Mouse (Mus musculus) right cerebral cortex, postnatal 14 days (tissue): ENCODE results near the gene Cdc37.

Experiments used
- DNase-seq: peaks from one replicate; pipeline ENCODE4 v3.0.0; 2022

Cdc37 gene

DNA sequence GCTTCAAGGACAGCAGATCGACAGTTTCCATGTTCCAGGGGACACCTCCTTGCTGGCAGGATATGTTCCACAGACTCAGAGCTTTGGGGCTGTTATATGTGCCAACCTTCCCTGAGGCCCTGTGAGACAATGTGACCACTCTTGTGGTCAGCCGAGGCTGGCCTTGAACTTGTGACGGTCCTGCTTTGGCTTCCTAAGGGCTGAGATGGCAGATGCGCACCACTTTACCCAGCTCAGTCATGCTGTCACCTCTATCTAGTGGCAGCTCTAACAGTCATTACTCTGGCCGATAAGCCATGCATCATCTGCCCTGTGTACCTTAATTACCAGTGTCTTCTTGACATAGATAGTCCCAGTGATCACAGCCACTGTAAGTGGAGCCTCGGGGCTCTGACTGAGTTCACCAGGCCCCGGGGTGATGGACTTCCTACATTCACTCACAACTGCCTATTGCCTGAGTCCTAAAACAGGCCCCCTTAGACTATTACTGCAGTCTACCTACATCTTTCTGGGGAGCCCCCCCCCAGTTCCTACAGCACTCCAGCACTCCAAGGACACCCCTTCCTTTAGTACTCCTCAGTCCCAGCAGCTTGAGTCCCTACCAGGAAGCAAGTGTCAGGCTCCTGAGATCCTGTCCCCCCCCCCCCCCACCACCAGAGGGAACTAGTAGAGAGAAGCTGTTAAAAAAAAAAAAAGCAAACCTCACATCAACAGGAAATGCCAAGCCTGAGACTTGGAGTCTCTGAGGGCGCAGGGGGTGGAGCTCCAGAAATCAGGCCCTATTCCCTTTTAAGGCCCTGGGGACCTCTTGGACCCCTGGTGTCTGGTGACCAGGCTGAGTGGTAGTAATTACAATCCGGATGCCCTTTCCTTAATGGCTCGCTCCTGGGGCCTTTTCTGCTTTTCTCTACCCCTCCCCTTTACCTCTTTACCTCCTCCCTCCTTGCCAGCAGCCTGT lies 17.6 kb upstream of the Cdc37 start:
- no peak for DNase-seq

DNA sequence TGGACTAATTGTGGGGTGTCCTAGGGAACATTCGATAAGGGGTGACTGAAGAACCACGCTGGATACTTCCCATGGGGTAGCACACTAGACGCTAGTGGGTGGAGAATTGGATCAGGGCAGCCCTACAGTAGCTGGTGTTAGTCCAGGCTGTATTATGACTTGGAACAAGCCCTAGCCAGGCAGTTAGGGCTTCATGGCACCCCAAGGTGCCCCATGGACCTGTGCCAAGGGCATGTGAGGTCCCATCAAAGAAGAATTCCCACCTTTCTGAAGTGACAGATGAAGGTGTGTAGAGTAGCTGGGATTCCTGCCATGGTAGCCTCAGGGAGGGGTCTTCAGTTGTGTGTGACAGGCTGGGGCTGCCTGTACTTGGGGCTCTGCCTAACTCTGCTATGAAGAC lies 16.7 kb upstream of the Cdc37 start:
- DNase-seq = no peak

DNA sequence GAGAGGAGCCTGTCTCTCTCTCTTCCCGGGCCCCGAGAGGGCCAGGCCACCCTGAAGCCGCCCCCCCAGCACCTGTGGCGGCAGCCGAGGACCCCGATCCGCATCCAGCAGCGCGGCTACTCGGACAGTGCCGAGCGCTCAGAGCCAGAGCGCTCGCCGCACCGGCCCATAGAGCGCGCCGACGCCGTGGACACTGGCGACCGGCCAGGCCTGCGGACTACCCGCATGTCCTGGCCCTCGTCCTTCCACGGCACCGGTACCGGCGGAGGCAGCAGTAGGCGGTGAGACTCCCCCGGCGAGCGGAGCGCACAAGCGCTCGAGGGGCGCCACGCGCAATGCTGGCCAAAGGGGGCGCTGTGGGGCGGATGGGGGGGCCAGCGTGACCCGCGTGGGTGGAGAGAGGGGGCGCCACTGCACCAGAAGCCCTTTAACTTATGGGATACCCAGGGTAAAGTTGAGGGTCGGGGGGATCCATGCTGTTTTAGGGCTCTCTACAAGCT lies 16.2 kb upstream of the Cdc37 start:
- DNase-seq = peak; percentile 72

DNA sequence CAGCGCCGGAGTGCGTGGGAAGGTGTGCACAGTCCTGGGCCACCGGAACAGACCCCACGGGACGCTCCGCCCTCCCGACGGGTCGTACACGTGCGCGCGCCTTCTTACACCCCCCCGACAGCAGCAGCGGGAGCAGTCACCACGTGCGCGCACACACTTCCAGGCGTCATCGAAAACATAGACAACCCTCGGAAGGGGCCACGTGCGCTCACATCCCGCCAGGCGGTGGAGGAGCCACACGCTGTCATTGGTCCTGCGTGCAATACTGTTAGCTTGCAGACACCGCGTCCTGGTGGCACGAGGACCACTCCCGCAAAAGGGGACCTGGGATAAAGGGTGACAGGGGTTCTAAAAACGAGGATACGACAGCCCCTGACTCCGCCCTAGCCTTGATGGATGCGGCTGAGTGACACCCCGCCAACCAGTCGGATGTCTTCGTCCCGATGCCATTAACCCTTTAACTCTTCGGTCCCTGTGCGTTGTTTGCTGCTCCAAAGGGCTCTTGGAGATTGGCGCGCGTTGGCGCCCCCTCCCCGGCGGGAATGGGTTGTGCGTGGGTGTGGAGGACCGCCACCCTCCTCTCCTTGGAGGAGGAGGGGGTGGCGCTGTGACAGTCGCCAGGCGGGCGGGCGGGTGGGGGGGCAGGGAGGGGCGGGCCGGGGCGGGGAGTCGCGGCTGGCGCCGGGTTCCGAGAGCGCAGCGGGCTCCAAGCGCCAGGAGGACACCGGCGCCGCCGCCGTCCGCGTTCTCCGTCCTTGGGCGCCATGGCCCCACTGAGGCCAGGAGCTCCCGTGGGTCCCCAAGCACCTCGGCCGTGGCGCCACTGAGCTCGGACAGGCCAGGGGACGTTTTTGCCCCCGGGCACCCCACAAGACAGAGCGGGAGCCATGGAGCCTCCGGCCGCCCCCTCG lies 15.5 kb upstream of the Cdc37 start, which contains the start of gene Pde4a:
Pde4a (plus strand) TSS at position 674 of the 911 bp plus-strand sequence.
- peak; percentile 80 for DNase-seq

DNA sequence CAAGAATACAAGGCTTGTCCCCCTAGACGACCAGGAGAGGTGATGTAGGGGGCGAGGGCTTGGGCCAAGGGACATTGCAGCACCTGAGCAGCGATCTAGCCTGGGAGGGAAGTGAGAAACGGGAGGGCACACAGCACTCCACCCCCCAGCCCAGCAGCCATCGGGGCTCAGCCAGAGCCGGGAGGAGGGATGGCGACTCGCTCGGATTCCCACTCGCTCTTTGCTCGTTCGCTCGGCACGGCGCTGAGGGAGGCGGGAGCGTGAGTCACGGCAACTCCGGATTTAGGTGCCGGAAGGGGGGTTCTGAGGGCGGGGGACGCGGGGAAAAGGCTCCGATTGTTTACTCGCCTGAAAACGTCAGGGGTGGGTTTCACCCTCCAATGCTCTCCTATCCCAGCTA lies 14.3 kb upstream of the Cdc37 start:
- DNase-seq = peak; percentile 79

DNA sequence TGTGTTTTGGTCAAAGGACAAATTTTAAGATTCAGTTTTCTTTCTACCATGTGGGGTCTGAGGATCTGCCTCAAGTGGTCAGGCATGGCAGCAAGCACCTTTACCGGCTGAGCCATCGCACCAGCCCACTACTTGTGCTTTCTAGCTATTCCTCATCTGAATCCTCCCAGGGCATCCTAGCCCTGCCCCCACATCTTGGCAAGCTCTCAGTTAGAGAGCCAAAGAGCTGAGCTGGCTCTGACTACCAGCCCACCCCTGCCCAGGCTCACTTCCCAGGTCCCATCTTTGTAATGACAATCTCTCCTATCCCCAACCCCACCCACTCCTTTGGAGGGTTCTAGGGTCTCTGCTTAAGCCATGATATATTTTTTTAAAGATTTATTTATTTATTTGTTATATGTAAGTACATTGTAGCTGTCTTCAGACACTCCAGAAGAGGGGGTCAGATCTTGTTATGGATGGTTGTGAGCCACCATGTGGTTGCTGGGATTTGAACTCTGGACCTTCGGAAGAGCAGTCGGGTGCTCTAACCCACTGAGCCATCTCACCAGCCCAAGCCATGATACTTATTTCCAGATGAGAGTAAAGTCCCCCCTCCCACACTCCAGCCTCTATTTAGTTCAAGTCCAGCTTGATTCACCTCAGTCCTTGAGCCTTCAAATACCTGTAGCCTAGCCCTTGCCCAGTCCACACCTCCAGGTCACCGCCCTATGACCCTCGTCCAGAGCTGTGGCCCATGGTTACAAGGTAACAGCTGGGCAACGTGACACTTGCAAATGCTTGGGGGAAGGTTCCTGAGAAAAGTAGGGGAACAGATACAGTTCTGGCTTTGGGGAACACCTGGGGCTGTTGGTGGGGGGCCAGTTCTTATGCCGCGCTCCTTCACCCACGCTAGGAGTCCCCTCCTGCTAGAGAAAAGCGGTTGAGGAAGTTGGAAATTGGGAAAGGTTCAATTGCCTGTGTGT lies 13.6 kb upstream of the Cdc37 start:
- DNase-seq = peak; percentile 62

DNA sequence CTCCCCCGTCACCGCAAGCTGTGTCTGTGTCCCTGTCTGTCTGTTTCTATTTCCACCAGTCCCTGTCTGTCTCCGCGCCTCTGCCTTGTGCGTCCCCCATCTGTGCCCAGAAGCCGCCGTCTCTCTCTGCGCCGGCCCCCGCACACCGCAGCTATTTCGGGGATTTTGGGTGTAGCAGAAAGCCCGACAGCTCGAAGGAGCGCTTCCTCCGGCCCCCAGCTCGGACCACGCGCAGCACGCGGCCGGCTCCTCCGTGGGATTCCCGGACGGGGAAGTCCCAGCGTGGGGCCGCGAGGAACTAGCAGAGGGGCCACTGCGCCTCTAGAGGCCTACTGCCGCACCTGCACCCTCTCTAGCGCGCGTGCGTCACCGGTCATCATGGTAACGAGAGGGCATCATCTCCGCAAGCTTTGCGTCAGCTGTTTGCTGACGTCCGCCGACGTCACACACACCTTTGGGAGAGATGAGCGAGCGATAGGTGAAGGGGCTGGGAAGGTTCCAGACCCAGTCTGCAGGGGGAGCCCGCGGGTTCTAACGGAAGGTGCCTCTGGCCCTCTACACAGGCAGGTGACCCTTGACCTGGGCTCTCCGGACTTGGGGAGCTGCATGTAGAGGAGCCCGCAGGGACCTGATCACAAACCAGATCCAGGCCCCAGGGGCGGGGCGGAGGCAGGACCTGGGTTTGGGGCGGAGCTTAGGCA lies 11.6 kb upstream of the Cdc37 start:
- peak; percentile 95 for DNase-seq

DNA sequence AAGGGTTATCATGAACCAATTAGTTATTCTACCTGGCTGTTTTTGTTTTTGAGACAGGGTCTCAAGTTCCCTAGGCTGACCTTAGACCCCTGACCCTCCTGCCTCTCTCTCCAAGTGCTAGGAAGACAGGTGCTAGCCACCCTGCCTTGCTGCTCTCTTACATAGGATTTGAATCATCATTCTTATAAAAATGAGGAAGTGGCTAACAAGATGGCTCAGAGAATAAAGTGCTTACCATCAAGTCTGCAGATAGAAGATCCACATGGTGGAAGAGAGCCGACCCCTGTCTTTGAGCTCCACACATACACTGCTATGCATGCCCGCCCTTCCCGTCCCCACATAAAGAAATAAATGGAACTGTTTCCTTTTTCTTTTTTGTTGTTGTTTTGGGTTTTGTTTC lies 5.0 kb upstream of the Cdc37 start:
- DNase-seq = no peak

DNA sequence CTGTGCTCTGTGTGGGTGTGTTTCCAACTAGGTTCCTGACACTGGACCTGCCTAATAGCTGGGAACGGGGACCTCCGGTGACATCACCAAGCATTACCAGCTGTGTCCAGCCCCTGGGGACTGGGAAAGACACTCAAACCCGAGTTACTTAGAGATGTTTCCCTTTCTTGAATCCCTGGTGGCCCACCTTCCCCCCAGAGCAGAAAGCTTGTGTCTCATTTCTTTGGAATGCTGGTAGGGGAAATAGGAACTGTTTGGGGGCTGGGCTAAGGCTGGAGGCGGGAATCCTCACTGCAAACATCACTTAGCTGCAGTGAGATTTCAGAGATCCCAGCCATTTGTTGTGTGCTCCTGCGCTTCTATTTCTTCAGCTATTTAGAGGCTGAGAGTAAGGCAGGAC lies 4.1 kb upstream of the Cdc37 start:
- no peak for DNase-seq

DNA sequence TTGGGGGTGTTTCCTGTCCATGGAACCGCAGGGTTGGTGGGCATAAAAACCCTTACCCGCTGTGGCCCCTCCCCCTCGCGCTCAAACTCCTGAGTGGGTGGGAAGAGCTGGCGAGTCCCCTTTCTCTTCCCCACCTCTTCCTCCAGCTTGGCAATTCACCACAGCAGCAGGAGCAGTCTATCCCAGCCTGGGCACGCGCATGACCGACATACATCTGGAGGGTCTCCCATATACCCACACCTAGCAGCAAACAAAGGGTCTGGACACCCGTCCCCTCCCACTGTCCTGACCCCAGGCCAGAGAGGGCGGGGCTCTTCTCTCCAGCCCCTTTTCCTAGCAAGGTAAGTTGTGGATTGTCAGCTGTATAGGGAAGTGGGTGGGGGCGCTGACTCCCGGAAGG lies 3.5 kb upstream of the Cdc37 start:
- DNase-seq = no peak

DNA sequence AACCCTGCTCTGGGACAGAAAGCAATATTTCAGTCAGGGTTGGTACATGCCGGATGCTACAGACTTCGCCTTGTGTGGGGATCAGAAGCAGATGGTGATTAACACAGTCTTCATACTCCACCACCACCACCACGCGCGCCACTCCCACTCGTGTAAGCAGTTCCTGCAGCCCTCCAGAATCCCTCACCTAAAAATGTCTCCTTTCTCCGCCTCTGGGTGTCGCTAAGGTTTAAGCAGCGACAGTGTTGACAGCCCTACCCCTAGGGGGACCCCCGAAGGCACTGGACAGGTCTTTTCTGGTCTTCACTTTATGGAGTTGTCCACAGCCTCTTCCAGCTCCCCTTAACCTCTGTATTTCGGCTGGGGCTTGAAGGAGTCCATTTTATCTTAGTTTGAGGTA lies 2.9 kb upstream of the Cdc37 start:
- peak; percentile 71 for DNase-seq

DNA sequence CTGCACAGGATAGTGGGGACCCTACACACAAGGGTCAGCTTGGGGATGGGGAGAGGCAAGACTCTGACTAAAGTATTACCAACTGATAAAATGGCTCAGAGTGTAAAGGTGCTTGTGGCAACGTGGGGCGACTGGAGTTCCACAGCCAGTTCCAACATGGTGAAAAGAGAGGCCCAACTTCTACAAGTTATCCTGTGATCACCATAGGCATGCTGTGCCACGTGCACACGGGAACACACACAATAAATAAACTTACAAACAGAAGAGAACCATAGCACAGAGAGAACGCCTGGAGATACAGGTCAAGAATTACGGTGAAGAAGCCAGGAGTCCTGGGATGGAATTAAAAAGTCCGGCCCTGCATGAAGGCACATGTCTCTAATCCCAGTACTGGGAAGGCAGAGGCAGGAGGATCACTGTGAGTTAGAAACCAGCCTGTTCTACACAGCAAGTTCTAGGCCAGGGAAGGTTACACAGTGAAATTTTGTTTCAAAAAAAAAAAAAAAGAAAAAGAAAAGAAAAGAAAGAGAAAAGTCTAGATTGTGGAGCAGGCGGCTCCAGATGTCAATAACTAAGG lies 617 bp downstream of the Cdc37 start:
- DNase-seq = no peak

DNA sequence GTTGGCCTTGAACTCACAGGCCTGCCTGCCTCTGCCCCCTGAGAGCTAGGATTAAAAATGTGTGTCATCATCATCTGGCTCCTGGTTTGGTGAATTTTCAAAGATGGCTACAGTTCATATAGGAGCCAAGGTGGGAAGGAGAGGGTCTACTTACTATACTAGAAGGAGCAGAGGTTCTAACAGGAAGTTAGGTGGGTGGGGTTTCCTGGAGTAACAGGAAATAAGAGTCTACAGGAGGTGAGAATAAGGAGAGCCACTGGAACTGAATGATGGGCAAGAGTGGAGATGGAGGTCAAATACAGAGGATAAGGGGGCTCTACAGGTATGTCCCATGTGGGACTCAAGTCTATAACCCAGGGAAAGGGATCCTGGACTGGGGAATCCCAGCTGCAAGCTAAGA lies 1.4 kb downstream of the Cdc37 start:
- DNase-seq = no peak

DNA sequence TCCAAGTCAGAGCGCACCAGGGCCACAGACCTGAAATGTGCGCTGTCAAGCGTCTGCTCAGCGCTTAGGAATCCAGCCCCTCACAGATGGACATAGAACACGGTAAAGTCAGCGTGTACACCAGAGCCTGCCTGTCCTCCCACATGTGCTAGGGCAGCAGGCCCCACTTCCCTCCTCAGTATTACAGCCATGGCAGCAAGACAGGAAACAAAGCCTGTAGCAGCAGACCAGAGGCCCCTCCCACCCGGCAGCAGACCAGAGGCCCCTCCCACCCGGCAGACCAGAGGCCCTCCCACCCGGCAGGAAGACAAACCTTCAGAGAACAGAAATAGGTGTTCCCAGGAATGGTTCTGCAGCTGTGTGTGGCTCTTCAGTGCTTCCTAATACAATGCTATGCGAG lies 3.1 kb downstream of the Cdc37 start:
- no peak for DNase-seq

DNA sequence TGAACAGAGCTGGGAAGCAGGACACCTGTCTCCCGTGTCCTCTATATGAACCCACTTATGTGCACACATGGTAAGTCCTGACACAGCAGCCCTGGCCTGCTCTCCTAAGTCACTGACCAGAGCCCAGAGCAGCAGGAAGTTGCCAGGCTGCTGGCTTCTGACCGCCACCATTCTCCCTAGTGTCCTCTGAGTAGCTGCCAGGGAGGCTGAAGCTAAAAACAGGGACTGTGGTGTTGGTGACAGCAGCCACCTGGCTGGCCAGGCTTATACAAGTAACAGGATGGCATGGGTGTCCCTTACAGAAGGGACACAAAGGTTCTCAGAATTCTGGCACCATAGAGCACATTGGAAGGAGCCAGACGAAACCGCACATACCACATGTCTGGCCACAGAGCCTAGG lies 4.4 kb downstream of the Cdc37 start:
- no peak for DNase-seq

DNA sequence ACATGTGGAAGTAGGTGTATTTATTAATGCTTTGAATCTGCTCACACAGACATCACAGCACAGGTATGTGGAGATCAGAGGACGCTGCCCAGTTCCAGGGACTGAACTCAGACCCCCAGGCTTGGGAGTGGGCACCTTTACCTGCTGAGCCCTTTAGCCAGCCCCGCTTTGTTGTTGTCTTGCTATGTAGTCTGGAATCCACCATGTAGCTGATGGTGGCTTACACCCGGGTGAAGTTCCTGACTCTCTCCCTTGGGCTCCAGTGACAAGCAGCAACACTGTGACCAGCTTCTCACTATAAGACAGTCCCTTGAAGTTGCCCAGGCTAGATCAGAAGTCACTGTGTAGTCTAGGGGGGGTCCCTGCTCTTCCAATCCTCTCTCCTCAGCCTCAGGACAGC lies 5.4 kb downstream of the Cdc37 start:
- no peak for DNase-seq

DNA sequence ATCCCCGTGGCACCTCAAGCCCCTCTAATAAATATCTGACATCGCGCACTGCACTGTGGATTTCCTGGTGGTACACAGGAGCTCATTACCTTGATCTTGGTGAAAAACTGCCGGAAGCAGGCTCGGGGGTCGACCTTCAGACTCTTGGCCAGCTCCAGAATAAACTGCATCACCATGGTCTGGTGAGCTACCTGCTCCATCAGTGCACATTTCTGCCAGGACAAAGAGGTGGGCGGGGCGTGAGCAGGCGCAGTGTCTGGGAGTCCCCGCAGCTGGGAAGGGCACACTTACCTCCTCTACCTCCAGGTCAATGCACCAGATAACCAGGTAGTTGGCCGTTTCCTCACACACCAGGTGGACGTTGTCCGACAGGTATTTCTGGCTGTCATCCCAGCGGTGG lies 7.9 kb downstream of the Cdc37 start:
- DNase-seq = no peak

DNA sequence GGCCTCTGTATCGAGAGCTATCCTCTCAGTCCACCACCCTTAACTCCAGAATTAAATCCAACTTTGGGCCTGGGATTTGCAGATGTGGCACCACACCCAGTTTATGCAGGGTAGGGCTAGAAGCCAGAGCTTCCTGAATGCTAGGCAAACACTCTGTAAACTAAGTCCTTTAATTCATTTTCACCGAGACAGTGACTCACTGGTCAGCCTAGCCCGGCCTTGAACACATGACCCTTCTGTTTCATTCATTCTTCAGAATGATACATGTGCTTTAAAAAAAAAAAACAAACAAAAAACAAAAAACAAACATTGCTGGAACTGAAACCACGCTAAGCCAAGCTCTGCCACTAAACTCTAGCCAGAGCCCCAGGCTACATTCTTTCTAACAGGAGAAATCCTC lies 11.4 kb downstream of the Cdc37 start:
- no peak for DNase-seq

DNA sequence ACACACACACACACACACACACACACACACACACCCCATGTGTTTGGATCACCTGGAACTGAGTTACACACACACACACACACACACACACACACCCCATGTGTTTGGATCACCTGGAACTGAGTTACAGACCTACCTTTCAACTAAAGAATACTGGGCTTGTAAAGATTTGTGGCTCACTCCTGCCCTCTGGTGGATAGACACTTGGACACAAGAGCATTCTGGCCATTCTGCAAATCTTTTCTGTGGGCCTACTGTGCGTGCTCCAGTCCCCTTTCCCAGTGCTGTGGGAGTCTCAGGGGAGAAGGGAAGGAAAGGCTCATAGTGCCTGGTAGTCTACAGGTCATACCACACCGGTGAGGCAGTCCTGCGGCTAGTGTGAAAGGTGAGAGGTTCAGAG lies 12.6 kb downstream of the Cdc37 start:
- peak; percentile 65 for DNase-seq

DNA sequence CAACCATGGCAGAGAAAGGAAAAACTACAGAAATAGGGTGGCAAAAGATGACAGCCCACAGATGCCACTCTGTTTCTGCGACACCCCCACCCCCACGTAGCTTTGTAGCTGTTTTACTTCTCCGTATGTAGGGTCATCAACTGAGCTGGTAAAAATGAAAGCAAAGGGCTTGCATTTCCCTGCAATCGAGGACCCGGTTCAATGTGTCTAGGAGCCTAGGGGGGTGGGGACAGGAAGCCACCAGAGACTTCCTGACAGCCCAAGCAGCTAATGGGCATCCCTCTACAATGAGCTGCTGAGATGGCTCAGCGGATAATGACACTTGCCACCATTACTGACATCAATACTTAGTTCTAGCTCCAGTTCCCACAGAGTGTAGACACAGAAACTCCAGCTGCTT lies 13.4 kb downstream of the Cdc37 start:
- no peak for DNase-seq

DNA sequence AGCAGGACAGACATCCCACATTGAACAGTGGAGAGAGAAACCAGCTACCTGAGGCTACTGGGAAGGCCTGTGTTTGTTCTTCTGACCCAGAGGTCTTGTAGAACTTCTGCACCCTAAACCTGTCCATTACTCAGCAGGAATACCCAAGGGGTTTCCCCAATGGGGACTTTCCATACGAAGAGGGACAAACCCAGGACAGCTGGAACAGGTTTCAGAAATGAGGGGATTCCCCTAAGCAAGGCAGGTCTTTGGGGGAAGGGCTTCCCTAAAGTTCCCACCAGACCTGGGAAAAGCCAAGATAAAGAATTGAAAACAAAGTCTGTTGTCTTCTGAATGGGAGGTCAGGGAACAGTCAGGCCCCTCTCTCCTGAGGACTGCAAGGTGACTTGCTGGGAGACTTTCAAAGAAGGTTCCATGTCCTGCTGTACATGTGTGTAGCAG lies 13.8 kb downstream of the Cdc37 start:
- DNase-seq = no peak
